Mouse (Mus musculus) ES-Bruce4 (cell line): ENCODE measurements around the gene Gpkow. TPM values are rescaled to one million over a fixed set of nuclear protein-coding genes. Genes with fewer than 3 reads are reported as not detected.
A peak's percentile ranks its signal among the peaks of the same experiment; 100 is the strongest.
"Not testable (repeated sequence)": the region's sequence is repeated elsewhere in the genome, so short reads cannot be mapped to it uniquely, and the experiment has no call there.

Source experiments
- H3K27ac ChIP-seq: 2 replicates; pipeline ENCODE4 v1.5.1; 2012; ENCODE audit warnings: low read length, inconsistent platforms; ENCODE audit not compliant: insufficient read depth
- H3K27me3 ChIP-seq: 2 replicates; pipeline ENCODE4 v1.6.1; 2012; ENCODE audit warnings: mild to moderate bottlenecking, low read length, inconsistent platforms; ENCODE audit not compliant: control insufficient read depth, poor library complexity, insufficient read depth, severe bottlenecking
- H3K36me3 ChIP-seq: 2 replicates; pipeline ENCODE4 v1.6.1; 2012; ENCODE audit warnings: inconsistent platforms, mild to moderate bottlenecking, low read length, moderate library complexity; ENCODE audit not compliant: control insufficient read depth, poor library complexity, insufficient read depth, severe bottlenecking
- H3K4me1 ChIP-seq: one replicate; pipeline ENCODE4 v1.8.1; 2011; ENCODE audit warnings: low read length; ENCODE audit not compliant: control insufficient read depth, insufficient read depth
- H3K4me3 ChIP-seq: 2 replicates; pipeline ENCODE4 v1.5.1; 2011; ENCODE audit warnings: low read depth, mild to moderate bottlenecking, low read length
- H3K9ac ChIP-seq: 2 replicates; pipeline ENCODE4 v1.6.1; 2012; ENCODE audit warnings: low read depth, mild to moderate bottlenecking, inconsistent platforms; ENCODE audit not compliant: poor library complexity, severe bottlenecking
- H3K9me3 ChIP-seq: replicated peaks from 2 replicates; pipeline ENCODE4 v1.6.1; 2012; ENCODE audit warnings: mild to moderate bottlenecking, low read length, inconsistent platforms; ENCODE audit not compliant: control insufficient read depth, poor library complexity, insufficient read depth, severe bottlenecking
- CTCF ChIP-seq: IDR thresholded peaks from one replicate; pipeline ENCODE4 v1.8.1; 2011; ENCODE audit warnings: low read depth, low read length
- EP300 ChIP-seq: IDR thresholded peaks from 2 replicates; pipeline ENCODE4 v1.6.1; 2011; ENCODE audit warnings: low read depth, low read length; ENCODE audit not compliant: insufficient read depth
- POLR2A ChIP-seq: IDR thresholded peaks from one replicate; pipeline ENCODE4 v1.8.1; 2011; ENCODE audit warnings: low read length; ENCODE audit not compliant: insufficient read depth
- polyA plus RNA-seq: library from polyadenylated mRNA; stranded (reverse); fragments of >200 nt; gene quantifications from 2 replicates; pipeline ENCODE4 v1.2.4, GENCODE M21; 2011; ENCODE audit warnings: low read depth; ENCODE audit not compliant: missing spikeins, insufficient read depth, insufficient read length

The Gpkow gene
- polyA plus RNA-seq, 1 experiment, result 17.1 TPM

DNA sequence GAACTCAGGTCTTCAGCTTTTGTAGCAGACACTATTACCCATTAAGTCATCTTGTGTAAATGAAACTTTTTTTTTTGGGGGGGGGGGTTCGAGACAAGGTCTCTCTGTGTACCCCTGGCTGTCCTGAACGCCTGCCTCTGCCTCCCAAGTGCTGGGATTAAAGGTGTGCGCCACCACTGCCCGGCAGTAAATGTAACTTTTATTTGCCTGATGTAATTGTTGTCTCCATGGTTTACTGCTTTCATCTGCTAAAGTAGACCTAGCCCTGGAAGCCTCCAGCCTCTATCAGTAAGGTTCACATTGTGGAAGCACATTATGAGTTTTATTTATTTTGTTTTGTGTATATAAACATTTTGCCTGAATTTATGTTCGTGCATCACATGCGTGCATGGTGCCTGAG lies 411 bp upstream of the Gpkow start:
- TF ChIP-seq CTCF (no peak), POLR2A (no peak), EP300 (no peak)
- H3K9ac ChIP-seq, result no peak overlapping the region

DNA sequence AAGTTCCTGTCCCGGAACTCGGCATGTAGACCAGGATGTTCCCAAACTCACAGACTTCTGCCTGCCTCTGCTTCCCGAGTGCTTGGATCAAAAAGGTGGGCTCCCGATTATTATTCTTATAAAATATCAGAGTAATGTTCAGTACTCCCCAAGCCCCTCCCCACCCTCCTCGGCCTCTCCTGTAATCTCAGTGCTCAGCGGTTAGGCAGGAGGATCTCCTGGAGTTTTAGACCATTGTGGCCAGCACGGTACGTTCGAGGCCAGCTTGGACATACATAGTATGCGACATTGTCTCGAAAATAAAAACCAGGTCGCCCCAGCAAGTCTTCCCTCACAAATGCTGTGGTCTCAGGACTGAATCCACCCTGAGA lies 16.8 kb downstream of the Gpkow start:
- Histone ChIP-seq H3K9ac (peak overlapping the region; percentile 95), H3K4me3 (peak overlapping the region; percentile 96)
- not testable (repeated sequence) for H3K27ac ChIP-seq, H3K27me3 ChIP-seq, H3K4me1 ChIP-seq, H3K9me3 ChIP-seq, H3K36me3 ChIP-seq

More for the DNA sequence above, 411 bp upstream of the Gpkow start:
- Histone ChIP-seq H3K9me3 (no peaks in the 10 kb centered on the region), H3K27me3 (no peaks in the 10 kb centered on the region), H3K4me1 (no peaks in the 10 kb centered on the region), H3K36me3 (no peaks in the 10 kb centered on the region; the same call in none of the 2 replicates), H3K4me3 (no peak overlapping the region), H3K27ac (no peak overlapping the region)

DNA sequence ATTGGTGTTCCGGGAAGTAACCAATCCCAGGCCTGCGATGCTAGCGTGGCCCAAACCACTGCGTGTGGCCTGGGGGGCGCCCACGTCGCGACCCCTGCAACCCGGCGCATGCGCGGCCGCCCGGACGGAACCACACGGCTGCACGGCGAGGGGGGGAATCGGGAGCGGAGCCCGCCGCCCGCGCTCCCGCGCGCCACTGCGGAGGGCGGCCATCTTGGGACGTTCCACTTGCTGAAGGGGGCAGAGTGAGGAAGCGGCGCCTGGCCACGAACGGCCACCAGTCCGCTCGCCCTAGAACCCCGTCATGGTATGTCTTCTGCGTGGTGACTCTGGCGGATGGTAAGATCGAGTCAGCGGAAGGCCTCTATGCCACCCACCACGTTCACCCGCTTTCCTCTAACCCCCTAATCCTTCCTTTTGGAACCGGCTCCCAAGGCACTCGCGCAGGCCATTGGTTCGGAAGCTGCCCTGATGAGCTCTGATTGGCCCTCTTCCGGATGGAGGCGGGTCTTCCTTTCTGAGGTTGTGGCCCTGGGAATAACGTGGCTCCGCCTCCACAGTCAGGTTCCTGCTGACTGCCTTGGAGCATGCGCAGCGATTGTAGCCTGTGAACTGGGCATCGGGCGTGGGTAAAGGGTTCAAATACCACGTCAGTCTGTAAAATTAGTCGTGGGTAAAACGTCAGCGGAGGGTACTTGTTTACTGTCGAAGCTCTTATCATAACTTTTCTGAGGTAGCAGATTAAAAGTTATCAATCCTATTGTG lies 17.4 kb downstream of the Gpkow start, which contains the start of gene Wdr45:
Wdr45 (plus strand) TSS at position 199 of the 765 bp plus-strand sequence.
- H3K9ac ChIP-seq, result peak within 1 kb of the TSS; percentile 95
- not testable (repeated sequence) for H3K4me1 ChIP-seq, H3K27me3 ChIP-seq, H3K36me3 ChIP-seq, H3K9me3 ChIP-seq
- peak within 1 kb of the TSS; percentile 86 for H3K27ac ChIP-seq
- TF ChIP-seq POLR2A, result peak; percentile 63
- H3K4me3 ChIP-seq, result peak within 1 kb of the TSS; percentile 96

DNA sequence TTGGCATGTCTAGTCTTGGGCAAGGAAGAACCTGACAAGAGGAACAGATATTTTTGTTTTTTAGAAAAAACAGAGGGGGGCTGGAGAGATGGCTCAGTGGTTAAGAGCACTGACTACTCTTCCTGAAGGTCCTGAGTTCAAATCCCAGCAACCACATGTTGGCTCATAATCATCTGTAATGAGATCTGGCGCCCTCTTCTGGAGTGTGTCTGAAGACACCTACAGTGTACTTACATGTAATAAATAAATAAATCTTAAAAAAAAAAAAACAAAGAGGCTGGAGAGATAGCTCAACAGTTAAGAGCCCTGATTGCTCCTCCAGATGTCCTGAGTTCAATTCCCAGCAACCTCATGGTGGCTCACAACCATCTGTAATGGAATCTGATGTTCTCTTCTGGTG lies 19.1 kb downstream of the Gpkow start:
- H3K4me3 ChIP-seq, H3K27ac ChIP-seq, H3K9me3 ChIP-seq, H3K4me1 ChIP-seq, H3K27me3 ChIP-seq, H3K36me3 ChIP-seq, H3K9ac ChIP-seq: not testable (repeated sequence)

DNA sequence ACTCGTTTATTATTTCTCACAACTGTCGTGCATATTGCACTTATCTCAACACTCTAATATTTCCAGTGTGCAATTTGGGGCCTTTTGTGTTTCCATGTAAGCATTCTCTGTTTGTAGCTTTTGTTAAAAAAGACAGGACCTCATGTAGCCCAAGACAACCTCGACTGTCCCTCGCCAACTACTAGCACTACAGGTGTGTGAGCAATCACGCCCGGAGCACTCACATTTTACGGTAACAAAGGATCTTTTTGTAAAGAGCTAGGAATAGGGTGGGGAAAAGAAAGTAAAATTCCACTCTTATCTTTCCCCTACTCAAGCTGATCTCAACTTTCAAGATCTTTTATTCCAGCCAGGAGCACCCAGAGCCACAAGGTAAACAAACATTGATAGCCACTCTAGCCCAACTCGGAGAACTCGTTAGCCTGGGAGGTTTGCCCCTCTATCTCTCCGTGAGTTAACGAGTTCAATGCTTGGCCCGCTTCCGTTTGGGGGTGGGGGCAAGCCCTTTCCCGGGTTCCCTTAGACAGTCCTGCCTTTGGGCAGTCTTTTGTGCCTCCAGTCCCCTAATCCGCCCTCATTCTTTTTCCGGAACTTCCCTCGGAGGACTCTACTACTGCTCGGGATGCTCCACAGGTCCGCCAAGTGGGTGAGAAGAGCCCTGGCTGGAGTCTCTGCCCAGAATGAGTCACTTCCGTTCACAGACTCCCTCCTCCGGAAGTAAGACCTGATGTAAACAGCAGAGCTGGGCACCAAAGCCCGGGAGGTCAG lies 24.8 kb downstream of the Gpkow start, which contains the start of gene Gm45208:
Gm45208 (plus strand) TSS at position 732 of the 768 bp plus-strand sequence.
- Histone ChIP-seq H3K36me3 (no peaks in the 10 kb centered on the region; the same call in 1 of the 2 replicates), H3K27me3 (no peaks in the 10 kb centered on the region), H3K4me3 (peak within 1 kb of the TSS; percentile 100), H3K4me1 (no peaks in the 10 kb centered on the region), H3K27ac (peak within 1 kb of the TSS; percentile 98), H3K9me3 (no peaks in the 10 kb centered on the region), H3K9ac (peak within 1 kb of the TSS; percentile 85)
- TF ChIP-seq POLR2A (no peak), EP300 (no peak), CTCF (no peak)

DNA sequence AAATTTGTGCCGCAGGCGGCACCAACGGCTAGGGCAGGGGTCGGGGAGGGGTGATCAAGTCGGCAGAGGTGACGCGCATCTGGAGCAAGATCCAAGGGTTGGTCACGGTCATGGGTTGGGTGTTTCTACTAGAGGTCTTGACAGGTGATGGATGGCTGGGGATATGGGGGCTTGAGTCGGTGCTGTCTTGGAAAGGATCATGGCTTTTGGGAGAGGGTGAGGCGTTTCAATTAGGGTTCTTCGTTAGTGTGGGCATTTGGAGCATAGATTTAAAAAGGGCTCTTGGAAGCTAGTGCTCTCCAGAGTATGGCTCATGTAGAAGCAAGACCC lies 25.3 kb downstream of the Gpkow start:
- peak overlapping the region; percentile 85 for H3K9ac ChIP-seq
- no peaks in the 10 kb centered on the region; the same call in 1 of the 2 replicates for H3K36me3 ChIP-seq
- no peaks in the 10 kb centered on the region for H3K27me3 ChIP-seq
- H3K27ac ChIP-seq, result peak overlapping the region; percentile 98
- H3K4me3 ChIP-seq, result peak overlapping the region; percentile 100
- TF ChIP-seq CTCF (no peak), POLR2A (no peak), EP300 (no peak)
- no peaks in the 10 kb centered on the region for H3K4me1 ChIP-seq
- H3K9me3 ChIP-seq, result no peaks in the 10 kb centered on the region
